Mouse (Mus musculus): ENCODE data around the gene Mylk. TPM values are rescaled to one million over a fixed set of nuclear protein-coding genes. Genes with fewer than 3 reads are reported as not detected.

The Mylk gene
- polyA plus RNA-seq, 1 experiment from 2014 or later, result 8.5 TPM

DNA sequence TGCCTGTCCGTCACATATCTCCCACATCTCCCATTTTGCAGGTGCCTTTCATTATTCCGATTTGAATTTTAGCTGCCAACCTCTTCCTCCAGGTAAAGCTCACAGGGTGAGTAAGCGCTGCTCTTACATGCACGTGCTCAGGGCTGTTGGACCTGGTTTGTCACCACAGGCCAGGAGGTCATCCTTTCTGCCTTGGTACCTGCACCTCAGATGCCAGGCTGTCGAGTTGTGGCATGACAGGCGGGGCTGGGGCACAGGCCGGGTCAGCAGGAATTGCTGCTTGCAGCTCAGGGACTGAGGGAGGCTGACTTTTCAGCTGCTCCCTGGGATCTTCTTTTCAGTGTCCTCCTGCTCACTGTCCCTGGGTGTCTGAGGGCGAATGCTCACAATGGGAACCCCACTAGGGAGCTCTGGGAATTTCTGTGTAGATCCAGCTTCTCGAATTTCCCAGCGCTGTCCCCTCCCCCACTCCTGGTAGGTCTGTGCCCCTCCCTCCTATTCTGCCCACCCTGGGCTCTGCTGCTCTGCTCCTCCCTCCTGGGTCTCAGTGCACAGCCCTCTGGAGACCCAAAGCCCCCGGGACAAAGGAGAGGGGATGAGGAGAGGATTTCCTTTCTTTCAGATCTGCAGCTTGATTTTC lies 3.2 kb downstream of the Mylk start:
- Histone ChIP-seq H3K4me3 (peak overlapping the region; percentile 40), H3K27ac (replicated peaks) (peak overlapping the region; percentile 85), H3K4me1 (peaks cover 66% of the 10 kb centered on the region)

DNA sequence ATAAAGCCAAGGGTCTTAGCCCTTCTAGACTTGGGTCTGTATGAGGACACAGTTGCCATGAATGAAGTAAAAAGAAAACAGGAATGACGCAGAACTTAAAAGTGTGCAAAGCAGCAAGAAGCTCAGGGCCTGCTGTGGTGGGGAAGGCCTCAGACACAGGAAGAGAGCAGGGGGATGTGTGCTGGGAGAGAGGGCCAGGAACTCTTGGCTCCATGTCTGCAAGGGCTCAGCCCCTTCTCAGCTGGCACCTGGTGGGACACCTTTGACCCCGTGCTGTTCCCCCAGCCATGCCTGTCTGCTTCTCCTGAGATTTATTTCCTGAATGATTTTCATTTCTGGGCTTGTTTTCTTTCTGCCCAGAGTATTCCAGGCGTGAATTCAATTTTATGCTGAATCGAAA lies 4.5 kb downstream of the Mylk start:
- Histone ChIP-seq H3K27ac (replicated peaks) (peak overlapping the region; percentile 85), H3K36me3 (peaks cover 5% of the 10 kb centered on the region; the same call in 1 of the 2 replicates), H3K27me3 (ENCODE audit: low read depth, poor library complexity, severe bottlenecking) (peaks cover 19% of the 10 kb centered on the region), H3K4me3 (no peak overlapping the region), H3K4me1 (peaks cover 66% of the 10 kb centered on the region), H3K9me3 (replicated peaks) (no peaks in the 10 kb centered on the region)
- 62% methylated on average over 4 of the region's 4 CpGs for WGBS
- no peak for DNase-seq (ENCODE audit: low spot score)

More for the DNA sequence above, 3.2 kb downstream of the Mylk start:
- 8% methylated on average over 11 of the region's 11 CpGs for WGBS
- Histone ChIP-seq H3K36me3 (peaks cover 5% of the 10 kb centered on the region; the same call in 1 of the 2 replicates), H3K27me3 (ENCODE audit: low read depth, poor library complexity, severe bottlenecking) (peaks cover 32% of the 10 kb centered on the region), H3K9me3 (replicated peaks) (no peaks in the 10 kb centered on the region)
- DNase-seq (ENCODE audit: low spot score), result peak; percentile 80

- Histone ChIP-seq H3K27ac (replicated peaks) (no peak overlapping the region), H3K27me3 (ENCODE audit: low read depth, poor library complexity, severe bottlenecking) (peaks cover 19% of the 10 kb centered on the region), H3K4me3 (no peak overlapping the region), H3K36me3 (peaks cover 5% of the 10 kb centered on the region; the same call in 1 of the 2 replicates), H3K4me1 (peaks cover 63% of the 10 kb centered on the region), H3K9me3 (replicated peaks) (no peaks in the 10 kb centered on the region)
- WGBS, result 78% methylated on average over 3 of the region's 3 CpGs
- no peak for DNase-seq (ENCODE audit: low spot score)
Measured at GRCm38 (mm10) chr16:34752026-34752425, 7.0 kb downstream of the Mylk start.

DNA sequence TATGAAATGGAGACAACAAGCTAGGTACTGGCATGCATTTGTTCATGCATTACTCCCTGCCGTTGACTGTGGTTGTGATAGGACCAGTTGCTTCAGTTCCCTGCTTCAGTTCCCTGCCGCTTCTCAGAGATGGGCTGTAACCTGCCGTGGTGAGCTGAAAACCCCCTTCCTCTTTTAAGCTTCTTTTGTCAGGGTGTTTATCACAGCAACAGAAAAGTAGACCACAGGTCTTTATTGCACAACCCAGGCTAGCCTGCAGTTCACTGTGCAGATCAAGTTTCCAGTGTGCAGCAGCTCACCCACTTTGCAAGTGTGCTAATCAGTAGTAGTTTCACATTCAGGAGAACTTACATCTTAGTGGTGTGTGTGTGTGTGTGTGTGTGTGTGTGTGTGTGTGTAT lies 8.0 kb downstream of the Mylk start:
- no peak overlapping the region for H3K27ac ChIP-seq (replicated peaks)
- H3K4me3 ChIP-seq, result no peak overlapping the region
- peaks cover 65% of the 10 kb centered on the region for H3K4me1 ChIP-seq
- no peaks in the 10 kb centered on the region for H3K9me3 ChIP-seq (replicated peaks)
- DNase-seq (ENCODE audit: low spot score), result no peak
- H3K27me3 ChIP-seq (ENCODE audit: low read depth, poor library complexity, severe bottlenecking), result peaks cover 18% of the 10 kb centered on the region; the same call in 1 of the 2 replicates
- H3K36me3 ChIP-seq, result peaks cover 5% of the 10 kb centered on the region; the same call in 1 of the 2 replicates
- 83% methylated on average over 3 of the region's 3 CpGs for WGBS

DNA sequence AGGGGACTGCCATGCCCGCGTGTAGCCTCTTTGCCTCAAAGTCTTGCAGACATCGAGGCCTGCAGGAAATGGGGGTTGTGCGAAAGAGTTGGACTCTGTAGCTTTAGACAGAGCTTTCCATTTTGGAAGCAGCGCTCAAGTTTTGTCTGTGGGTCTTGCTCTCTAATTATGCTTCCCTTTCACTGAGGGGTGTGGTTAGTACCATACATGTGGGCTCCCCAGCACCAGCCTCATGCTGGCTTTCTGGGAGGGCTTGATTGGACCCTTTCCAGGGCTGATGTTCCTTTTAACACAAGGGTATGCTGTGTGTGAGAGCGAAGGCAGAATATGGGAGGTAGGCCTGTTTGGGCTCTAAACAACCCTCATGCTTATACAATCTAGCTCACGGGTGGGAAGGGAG lies 12.0 kb downstream of the Mylk start:
- DNase-seq (ENCODE audit: low spot score), result no peak
- 68% methylated on average over 7 of the region's 7 CpGs for WGBS
- H3K4me3 ChIP-seq, result no peak overlapping the region
- no peaks in the 10 kb centered on the region for H3K9me3 ChIP-seq (replicated peaks)
- peaks cover 23% of the 10 kb centered on the region; the same call in 1 of the 2 replicates for H3K27me3 ChIP-seq (ENCODE audit: low read depth, poor library complexity, severe bottlenecking)
- H3K27ac ChIP-seq (replicated peaks), result 0 out of 2 replicates have a peak overlapping the region, but pooled peaks have one; percentile 1
- peaks cover 42% of the 10 kb centered on the region for H3K4me1 ChIP-seq
- no peaks in the 10 kb centered on the region for H3K36me3 ChIP-seq

GRCm38 (mm10) chr16:34758205-34758604 lies 13.2 kb downstream of the Mylk start:
- peaks cover 39% of the 10 kb centered on the region for H3K4me1 ChIP-seq
- H3K4me3 ChIP-seq, result no peak overlapping the region
- 36% methylated on average over 5 of the region's 5 CpGs for WGBS
- peaks cover 23% of the 10 kb centered on the region; the same call in 1 of the 2 replicates for H3K27me3 ChIP-seq (ENCODE audit: low read depth, poor library complexity, severe bottlenecking)
- H3K9me3 ChIP-seq (replicated peaks), result no peaks in the 10 kb centered on the region
- H3K36me3 ChIP-seq, result no peaks in the 10 kb centered on the region
- no peak overlapping the region for H3K27ac ChIP-seq (replicated peaks)
- DNase-seq (ENCODE audit: low spot score), result no peak

- DNase-seq (ENCODE audit: low spot score), result no peak
- H3K27me3 ChIP-seq (ENCODE audit: low read depth, poor library complexity, severe bottlenecking), result peaks cover 37% of the 10 kb centered on the region
- WGBS, result 78% methylated on average over 9 of the region's 9 CpGs
- no peak overlapping the region for H3K27ac ChIP-seq (replicated peaks)
- H3K36me3 ChIP-seq, result peaks cover 5% of the 10 kb centered on the region
- peaks cover 3% of the 10 kb centered on the region for H3K9me3 ChIP-seq (replicated peaks)
- peaks cover 4% of the 10 kb centered on the region; the same call in 1 of the 2 replicates for H3K4me1 ChIP-seq
- H3K4me3 ChIP-seq, result no peak overlapping the region
Measured at GRCm38 (mm10) chr16:34763959-34764591, 19.1 kb downstream of the Mylk start.

- 78% methylated on average over 1 of the region's 1 CpGs for WGBS
- Histone ChIP-seq H3K4me1 (peaks cover 4% of the 10 kb centered on the region; the same call in 1 of the 2 replicates), H3K9me3 (replicated peaks) (peaks cover 3% of the 10 kb centered on the region), H3K27me3 (ENCODE audit: low read depth, poor library complexity, severe bottlenecking) (peaks cover 46% of the 10 kb centered on the region), H3K27ac (replicated peaks) (no peak overlapping the region), H3K36me3 (peaks cover 5% of the 10 kb centered on the region), H3K4me3 (no peak overlapping the region)
- DNase-seq (ENCODE audit: low spot score), result no peak
Measured at GRCm38 (mm10) chr16:34765666-34766065, 20.7 kb downstream of the Mylk start.

GRCm38 (mm10) chr16:34766193-34766592 lies 21.2 kb downstream of the Mylk start:
- Histone ChIP-seq H3K27ac (replicated peaks) (no peak overlapping the region), H3K27me3 (ENCODE audit: low read depth, poor library complexity, severe bottlenecking) (peaks cover 52% of the 10 kb centered on the region), H3K4me1 (peaks cover 4% of the 10 kb centered on the region; the same call in 1 of the 2 replicates), H3K9me3 (replicated peaks) (peaks cover 7% of the 10 kb centered on the region), H3K36me3 (peaks cover 8% of the 10 kb centered on the region), H3K4me3 (no peak overlapping the region)
- WGBS, result 94% methylated on average over 1 of the region's 1 CpGs
- no peak for DNase-seq (ENCODE audit: low spot score)

- 93% methylated on average over 2 of the region's 2 CpGs for WGBS
- Histone ChIP-seq H3K9me3 (replicated peaks) (peaks cover 12% of the 10 kb centered on the region), H3K27ac (replicated peaks) (no peak overlapping the region), H3K4me1 (peaks cover 10% of the 10 kb centered on the region), H3K4me3 (no peak overlapping the region), H3K36me3 (peaks cover 10% of the 10 kb centered on the region), H3K27me3 (ENCODE audit: low read depth, poor library complexity, severe bottlenecking) (peaks cover 56% of the 10 kb centered on the region)
- DNase-seq (ENCODE audit: low spot score), result no peak
Measured at GRCm38 (mm10) chr16:34767443-34767842, 22.4 kb downstream of the Mylk start.

- Histone ChIP-seq H3K36me3 (peaks cover 10% of the 10 kb centered on the region), H3K27ac (replicated peaks) (no peak overlapping the region), H3K4me3 (no peak overlapping the region), H3K27me3 (ENCODE audit: low read depth, poor library complexity, severe bottlenecking) (peaks cover 60% of the 10 kb centered on the region), H3K9me3 (replicated peaks) (peaks cover 12% of the 10 kb centered on the region), H3K4me1 (peaks cover 20% of the 10 kb centered on the region)
- 66% methylated on average over 4 of the region's 4 CpGs for WGBS
- DNase-seq (ENCODE audit: low spot score), result no peak
Measured at GRCm38 (mm10) chr16:34768436-34768835, 23.4 kb downstream of the Mylk start.

GRCm38 (mm10) chr16:34770127-34770526 lies 25.1 kb downstream of the Mylk start:
- H3K27me3 ChIP-seq (ENCODE audit: low read depth, poor library complexity, severe bottlenecking), result peaks cover 68% of the 10 kb centered on the region
- WGBS, result 90% methylated on average over 4 of the region's 4 CpGs
- DNase-seq (ENCODE audit: low spot score), result no peak

More at GRCm38 (mm10) chr16:34770127-34770526, 25.1 kb downstream of the Mylk start:
- Histone ChIP-seq H3K27ac (replicated peaks) (no peak overlapping the region), H3K4me3 (no peak overlapping the region), H3K9me3 (replicated peaks) (peaks cover 12% of the 10 kb centered on the region), H3K36me3 (peaks cover 10% of the 10 kb centered on the region), H3K4me1 (peaks cover 24% of the 10 kb centered on the region)

Measured in midbrain, embryonic 10.5 days (tissue).